Mouse (Mus musculus) retina, postnatal 7 days (tissue): ENCODE data around the gene Nsun3.

Experiments used
- DNase-seq: peaks from one replicate; pipeline ENCODE4 v3.0.0-alpha.2; 2012; ENCODE audit warnings: low read depth, low spot score

The Nsun3 gene

GRCm38 (mm10) chr16:62786621-62787331 is at the start of gene Nsun3:
TSS of gene Nsun3 (minus strand) at chr16:62786818.
- DNase-seq = peak; percentile 93

- DNase-seq = no peak
Measured at GRCm38 (mm10) chr16:62834016-62834735, 47.6 kb upstream of the Nsun3 start.

- peak; percentile 65 for DNase-seq
Measured at GRCm38 (mm10) chr16:62832481-62832880, 45.9 kb upstream of the Nsun3 start.

- no peak for DNase-seq
Measured at GRCm38 (mm10) chr16:62832027-62832426, 45.4 kb upstream of the Nsun3 start.

- peak; percentile 38 for DNase-seq
Measured at GRCm38 (mm10) chr16:62826156-62827001, 39.8 kb upstream of the Nsun3 start.

GRCm38 (mm10) chr16:62822472-62822871 is 35.9 kb upstream of the Nsun3 start:
- no peak for DNase-seq

- DNase-seq = no peak
Measured at GRCm38 (mm10) chr16:62814491-62814890, 27.9 kb upstream of the Nsun3 start, which contains the start of gene Stx19. TSS of gene Stx19 (plus strand) at chr16:62814676.

- no peak for DNase-seq
Measured at GRCm38 (mm10) chr16:62813790-62814189, 27.2 kb upstream of the Nsun3 start.

- DNase-seq = no peak
Measured at GRCm38 (mm10) chr16:62810855-62811254, 24.2 kb upstream of the Nsun3 start.

- DNase-seq = no peak
Measured at GRCm38 (mm10) chr16:62807249-62807979, 20.8 kb upstream of the Nsun3 start.

- DNase-seq = no peak
Measured at GRCm38 (mm10) chr16:62804621-62805020, 18.0 kb upstream of the Nsun3 start.

GRCm38 (mm10) chr16:62799839-62800238 is 13.2 kb upstream of the Nsun3 start:
- DNase-seq = no peak

- no peak for DNase-seq
Measured at GRCm38 (mm10) chr16:62799426-62799825, 12.8 kb upstream of the Nsun3 start.

GRCm38 (mm10) chr16:62798808-62799207 is 12.2 kb upstream of the Nsun3 start:
- no peak for DNase-seq

GRCm38 (mm10) chr16:62796608-62797007 is 10.0 kb upstream of the Nsun3 start:
- no peak for DNase-seq

- no peak for DNase-seq
Measured at GRCm38 (mm10) chr16:62782229-62782628, 4.4 kb downstream of the Nsun3 start.

GRCm38 (mm10) chr16:62778282-62778681 is 8.3 kb downstream of the Nsun3 start:
- DNase-seq = no peak

GRCm38 (mm10) chr16:62776034-62776433 is 10.6 kb downstream of the Nsun3 start:
- no peak for DNase-seq

- DNase-seq = no peak
Measured at GRCm38 (mm10) chr16:62773462-62773861, 13.2 kb downstream of the Nsun3 start.

GRCm38 (mm10) chr16:62758340-62758739 is 28.3 kb downstream of the Nsun3 start:
- no peak for DNase-seq

GRCm38 (mm10) chr16:62755307-62755706 is 31.3 kb downstream of the Nsun3 start:
- DNase-seq = no peak
